Mouse (Mus musculus) inflammation-experienced regulatory T-cells (primary cell): Measurements from ENCODE around the gene Olfr287. TPM values are rescaled to one million over a fixed set of nuclear protein-coding genes. Genes with fewer than 3 reads are reported as not detected.

Experiments
- polyA plus RNA-seq, 2 experiments: library from polyadenylated mRNA; unstranded; fragments of 100-300 nt; shearing (Covaris generic); gene quantifications; one replicate each; pipeline ENCODE4 v1.2.1; 2017

The Olfr287 gene
- polyA plus RNA-seq: under 1 TPM; 0.12 to 0.65 TPM

GRCm38 (mm10) chr15:98220877-98221276 lies at the start of gene Olfr287, which contains the start of gene Gm44579:
Olfr287 (minus strand) TSS chr15:98221056.
Gm44579 (minus strand) TSS chr15:98220977.

GRCm38 (mm10) chr15:98257193-98257592 lies 36.3 kb upstream of the Olfr287 start, which contains the start of gene H1fnt:
H1fnt (minus strand) TSS chr15:98257293.

DNA sequence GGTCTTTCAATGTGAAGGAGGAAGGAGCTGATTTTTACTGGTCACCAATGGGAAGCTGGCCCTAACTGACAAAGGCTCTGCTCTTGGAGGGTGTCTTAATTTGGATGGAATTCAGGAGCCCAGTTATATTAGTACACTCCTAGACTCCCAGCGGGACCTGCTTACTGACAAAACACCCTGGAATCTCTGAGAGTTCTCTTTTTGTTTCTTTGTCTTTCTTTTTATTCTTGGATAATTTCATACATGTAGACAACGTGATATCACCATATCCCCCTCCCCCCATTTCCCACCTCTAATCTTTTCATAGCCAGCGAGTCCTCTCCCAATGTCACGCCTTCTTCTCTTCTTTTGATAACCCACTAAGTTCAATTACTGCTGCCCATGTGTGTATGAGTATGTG lies 13.5 kb upstream of the Olfr287 start, which contains the start of gene Olfr286:
Gene Olfr286 (minus strand): TSS at position 101 of the 400 bp plus-strand sequence.

GRCm38 (mm10) chr15:98195442-98195841 lies 25.4 kb downstream of the Olfr287 start, which contains the start of gene Olfr288:
Olfr288 (minus strand) TSS chr15:98195542.

GRCm38 (mm10) chr15:98166963-98167644 lies 53.8 kb downstream of the Olfr287 start, which contains the start of gene Ccdc184:
Ccdc184 (plus strand) TSS chr15:98167158.

DNA sequence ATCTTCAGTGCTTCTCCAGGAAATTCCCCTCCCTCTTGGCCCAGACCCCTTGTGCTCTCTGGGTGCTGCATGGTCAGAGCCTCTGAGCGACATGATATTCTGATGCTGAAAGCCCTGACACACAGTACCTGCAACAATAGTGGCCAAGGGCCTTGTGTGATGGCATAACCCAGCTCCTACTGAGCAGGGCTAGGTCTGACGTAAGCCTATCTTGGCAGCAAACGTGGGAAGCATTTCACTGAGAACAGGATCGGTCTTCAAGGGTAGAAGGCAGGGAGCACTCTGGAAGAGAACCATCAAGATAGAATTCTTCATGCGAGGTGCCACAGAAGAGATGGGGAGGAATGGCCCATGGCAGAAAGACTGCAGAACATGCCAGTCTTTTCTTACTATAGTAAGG lies 55.3 kb downstream of the Olfr287 start, which contains the start of gene Asb8:
Gene Asb8 (minus strand): TSS at position 101 of the 400 bp plus-strand sequence.

Other genes starting within 250 kb of the Olfr287 start
- under 1 TPM; 0.04 to 0.18 TPM for gene Col2a1, start 216.4 kb downstream of the Olfr287 start, polyA plus RNA-seq
- gene Pfkm, start 128.5 kb downstream of the Olfr287 start, polyA plus RNA-seq: 1 to 10 TPM; 7.5 to 7.8 TPM
- 10 to 100 TPM; 35.0 to 45.7 TPM for gene Senp1, start 127.3 kb downstream of the Olfr287 start, polyA plus RNA-seq
- 10 to 100 TPM; 38.6 to 42.0 TPM for gene Asb8, start 55.4 kb downstream of the Olfr287 start, polyA plus RNA-seq
- gene Ccdc184, start 53.9 kb downstream of the Olfr287 start, polyA plus RNA-seq: under 1 TPM; 0.43 to 0.46 TPM
- gene Olfr288, start 25.5 kb downstream of the Olfr287 start, polyA plus RNA-seq: not detected
- 1 to 10 TPM in 1 of 2 experiments, not detected in 1; 1.1 TPM for gene Gm44579, start 79 bp downstream of the Olfr287 start, polyA plus RNA-seq
- gene Olfr286, start 13.4 kb upstream of the Olfr287 start, polyA plus RNA-seq: 1 to 10 TPM in 1 of 2 experiments, under 1 TPM in 1; 0.13 to 1.3 TPM
- under 1 TPM in 1 of 2 experiments, not detected in 1; 0.43 TPM for gene H1fnt, start 36.2 kb upstream of the Olfr287 start, polyA plus RNA-seq
- not detected for gene Zfp641, start 75.1 kb upstream of the Olfr287 start, polyA plus RNA-seq
- under 1 TPM in 1 of 2 experiments, not detected in 1; 0.07 TPM for gene Olfr285, start 96.3 kb upstream of the Olfr287 start, polyA plus RNA-seq
- gene Olfr284, start 119.9 kb upstream of the Olfr287 start, polyA plus RNA-seq: under 1 TPM in 1 of 2 experiments, not detected in 1; 0.98 TPM
- not detected for gene Olfr283, start 159.9 kb upstream of the Olfr287 start, polyA plus RNA-seq
- not detected for gene Olfr282, start 210.2 kb upstream of the Olfr287 start, polyA plus RNA-seq
- gene Olfr281, start 231.5 kb upstream of the Olfr287 start, polyA plus RNA-seq: 1 to 10 TPM in 1 of 2 experiments, under 1 TPM in 1; 0.13 to 2.7 TPM
- under 1 TPM; 0.11 to 0.26 TPM for gene OR5BS1P, start 248.8 kb upstream of the Olfr287 start, polyA plus RNA-seq